Mouse (Mus musculus): Measurements from ENCODE around the gene Senp7.
A peak's percentile ranks its signal among the peaks of the same experiment; 100 is the strongest.

Gene Senp7

DNA sequence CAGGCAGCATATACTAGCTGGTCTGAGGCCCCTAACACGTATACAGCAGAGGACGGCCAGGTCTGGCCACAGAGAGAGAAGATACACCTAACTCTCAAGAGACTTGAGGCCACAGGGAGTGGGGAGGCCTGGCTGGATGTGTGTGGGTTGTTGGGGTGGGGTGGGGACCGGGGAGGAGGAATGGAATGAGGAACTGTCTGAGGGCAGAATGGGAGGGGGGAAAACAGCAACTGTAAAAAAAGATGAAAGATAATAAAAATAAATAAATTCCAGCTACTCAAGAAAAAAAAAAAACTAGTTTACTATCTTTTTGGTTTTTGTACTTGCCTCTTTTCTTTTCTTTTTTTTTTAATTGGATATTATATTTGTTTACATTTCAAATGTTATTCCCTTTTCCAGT, 91.8 kb downstream of the Senp7 start:
- no peak for DNase-seq

DNA sequence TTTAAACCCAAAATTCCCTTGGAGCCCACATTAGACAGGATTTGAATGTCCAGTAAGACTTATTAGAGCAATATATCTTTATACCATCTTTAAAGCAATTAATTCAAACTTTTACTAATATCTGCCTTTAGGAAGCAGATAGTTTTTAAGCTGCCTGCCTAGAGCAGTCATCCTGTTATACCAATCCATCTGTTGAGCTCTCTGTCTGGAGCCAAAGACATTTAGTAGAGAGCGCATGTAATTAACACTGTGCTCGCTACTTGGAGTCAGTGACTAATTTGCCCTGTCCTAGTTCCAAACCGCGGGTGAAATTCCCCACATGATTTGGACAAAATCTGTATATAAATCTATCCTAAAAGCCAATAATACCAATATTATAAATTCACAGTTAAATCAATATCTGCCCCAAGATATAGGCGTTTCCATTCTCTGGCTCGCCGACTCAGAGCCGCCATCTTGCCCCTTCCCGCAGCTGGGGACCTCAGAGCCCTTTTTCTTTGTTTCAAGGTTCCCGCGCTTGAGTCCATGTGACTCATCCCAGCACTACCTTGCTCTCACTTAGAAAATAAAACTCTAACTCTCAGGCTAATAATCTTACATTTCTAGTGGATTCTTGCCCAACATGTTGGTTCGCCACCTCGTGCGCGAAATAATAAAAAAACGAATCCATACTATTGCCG, 96.9 kb downstream of the Senp7 start:
- no peak for DNase-seq

DNA sequence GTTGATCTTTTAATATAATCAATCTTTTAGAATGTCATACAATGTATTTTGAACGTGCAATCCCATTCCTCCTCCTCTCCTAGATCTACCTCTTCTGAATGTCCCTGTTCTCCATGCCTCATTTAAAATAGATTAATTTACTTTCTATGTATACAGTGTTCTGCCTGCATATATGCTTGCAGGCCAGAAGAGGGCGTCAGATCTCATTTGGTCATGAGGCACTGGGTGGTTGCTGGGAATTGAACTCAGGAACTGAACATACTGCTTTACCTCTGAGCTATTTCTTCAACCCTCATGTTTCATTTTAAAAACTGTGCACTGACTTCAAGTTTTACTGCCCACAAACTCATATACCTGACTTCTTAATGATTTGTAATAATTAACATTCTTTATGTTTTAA, 99.5 kb downstream of the Senp7 start:
- no peak for DNase-seq

DNA sequence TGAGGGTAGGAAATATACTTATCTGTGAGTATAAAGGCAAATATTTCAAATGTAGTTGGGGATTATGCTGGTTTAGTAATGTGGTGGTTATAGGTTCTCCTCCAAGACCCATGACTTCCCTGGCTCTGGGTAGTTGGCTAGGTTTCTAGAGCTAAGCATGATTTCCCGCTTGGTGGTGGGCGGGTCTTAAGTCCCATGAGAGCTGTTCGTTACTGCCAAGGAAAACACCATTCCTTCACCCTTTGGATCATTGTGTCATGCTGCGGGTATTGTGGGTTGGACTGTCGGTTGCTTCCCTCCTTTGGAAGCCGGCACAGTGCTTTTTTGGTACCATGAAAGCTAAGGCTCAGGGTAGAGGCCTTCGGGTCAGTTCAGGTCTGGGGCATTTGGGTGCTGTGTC, 115.3 kb downstream of the Senp7 start:
- DNase-seq: peak; percentile 9 to 47

DNA sequence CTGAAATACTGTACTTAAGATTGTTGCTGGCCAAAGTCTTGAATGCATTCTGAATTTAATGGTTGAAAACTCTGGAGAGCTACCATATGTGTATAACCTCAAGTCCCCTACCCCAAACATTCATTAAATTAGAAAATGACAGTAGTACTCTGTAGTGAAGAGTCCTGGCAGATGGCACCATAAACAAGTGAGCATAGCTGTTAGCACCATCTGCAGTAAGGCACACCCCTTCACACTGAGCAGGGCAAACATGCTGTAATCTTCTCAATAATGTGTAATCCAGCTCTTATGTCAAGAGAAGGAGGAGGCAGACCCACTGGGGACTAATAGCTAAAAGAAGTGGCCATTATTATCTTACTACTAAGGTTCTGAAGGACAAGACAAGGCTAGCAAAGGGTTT, 122.1 kb downstream of the Senp7 start:
- no peak for DNase-seq

DNA sequence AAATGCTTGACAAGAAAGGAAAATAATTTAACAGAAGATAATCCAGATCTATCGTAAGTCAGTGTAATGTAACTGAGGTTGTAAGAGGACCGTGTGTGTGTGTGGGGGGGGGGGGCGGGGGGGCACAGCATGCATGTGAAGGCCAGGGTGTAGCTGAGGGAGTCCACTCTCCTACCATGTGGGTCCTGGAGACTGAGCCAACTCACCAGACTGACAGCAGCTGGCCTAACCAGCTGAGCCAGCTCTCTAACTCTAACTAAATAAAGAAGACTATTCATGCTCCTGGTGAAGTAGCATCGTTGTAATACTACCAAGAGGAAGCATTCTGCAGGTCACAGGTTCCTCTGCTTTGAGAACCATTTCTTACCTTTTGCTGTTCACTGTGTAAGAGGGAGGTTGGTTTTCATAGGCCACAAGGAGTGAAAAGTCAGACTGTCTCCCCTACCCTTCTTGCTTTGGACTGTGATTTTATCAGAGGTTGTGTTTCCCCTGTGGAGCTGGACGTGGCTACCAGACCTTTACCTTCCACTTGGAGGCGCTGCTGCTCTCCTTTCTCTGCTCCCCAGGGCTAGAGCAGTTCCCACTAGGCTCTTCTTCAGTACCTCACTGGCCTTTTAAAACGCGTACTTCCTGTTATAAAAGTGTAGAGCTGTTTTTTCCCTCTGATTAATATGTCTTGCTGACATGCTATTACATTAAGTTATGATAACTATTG, 127.9 kb downstream of the Senp7 start:
- DNase-seq: peak in 1 of 2 experiments; percentile 40

DNA sequence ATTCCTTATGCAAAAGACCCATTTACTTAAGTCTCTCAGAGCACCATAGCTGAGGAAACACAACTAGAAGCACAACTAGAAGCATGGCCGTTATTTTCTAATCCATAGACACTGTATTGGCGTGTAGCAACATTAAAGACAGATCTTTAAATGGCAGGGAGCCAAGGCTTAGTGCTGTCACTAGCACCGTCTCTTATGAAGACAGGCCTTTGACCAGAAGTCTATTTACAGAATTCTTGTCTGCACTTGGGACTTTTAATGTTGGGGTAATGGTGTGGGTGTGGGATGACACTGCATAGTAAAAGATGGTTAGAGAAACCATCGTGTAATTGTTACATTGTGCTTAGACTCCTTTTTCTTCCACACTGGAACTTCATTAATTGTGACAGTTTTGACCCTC, 138.7 kb downstream of the Senp7 start:
- DNase-seq: no peak

DNA sequence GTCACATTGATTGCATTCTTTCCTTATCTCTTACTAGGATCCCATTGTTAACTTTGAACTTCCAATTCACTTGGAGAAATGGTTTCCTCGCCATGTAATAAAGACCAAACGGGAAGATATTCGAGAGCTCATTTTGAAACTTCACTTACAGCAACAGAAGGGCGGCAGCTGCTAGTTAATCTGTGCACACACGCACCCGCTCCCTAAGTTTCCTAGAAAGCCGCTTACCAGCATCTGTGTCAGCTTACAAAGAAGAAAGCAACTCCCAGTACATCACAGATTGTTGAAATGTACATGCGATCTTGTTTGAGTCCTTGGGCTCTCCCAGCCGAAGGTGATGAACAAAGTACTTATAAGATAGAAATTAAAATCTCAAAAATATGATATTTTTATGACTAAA, 140.1 kb downstream of the Senp7 start:
- DNase-seq: no peak

DNA sequence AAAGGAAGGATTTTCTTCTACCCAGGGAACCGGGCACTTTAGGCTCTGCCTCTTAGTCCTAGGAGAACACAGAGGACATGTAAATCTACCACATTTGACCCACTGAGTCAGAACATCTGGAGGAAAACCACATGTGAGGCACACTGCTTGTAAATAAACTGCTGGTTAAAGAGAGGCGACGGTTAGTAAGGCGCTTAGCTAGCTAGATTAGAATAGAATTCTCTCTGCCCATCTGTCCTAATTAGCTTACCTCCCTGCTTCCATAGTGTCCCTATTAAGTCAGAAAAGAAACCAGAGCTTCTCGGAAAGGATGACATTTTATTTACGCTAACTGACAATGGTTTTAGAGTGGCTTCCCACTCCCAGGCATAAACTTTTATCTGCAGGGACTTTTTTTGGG, 155.9 kb downstream of the Senp7 start, which contains the start of gene Impg2:
Gene Impg2 (plus strand): TSS at position 263 of the 400 bp plus-strand sequence.
- DNase-seq: no peak

DNA sequence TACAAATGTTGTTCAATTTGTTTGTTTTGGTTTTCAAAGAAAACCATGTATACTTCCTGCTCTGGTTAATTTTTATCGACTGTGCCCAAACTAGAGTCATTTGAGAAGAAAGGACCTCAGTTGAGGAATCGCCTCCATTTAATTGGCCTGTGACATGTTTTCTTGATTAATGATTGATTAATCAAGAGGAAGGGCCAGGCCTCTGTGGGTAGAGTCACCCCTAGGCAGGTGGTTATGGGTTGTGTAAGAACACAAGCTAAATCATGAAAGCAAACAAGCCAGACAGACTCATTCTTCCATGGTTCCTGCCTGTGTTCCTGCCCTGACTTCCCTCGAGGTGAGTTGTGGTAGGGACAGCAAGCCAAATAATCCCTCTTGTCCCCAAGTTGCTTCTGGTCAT, 164.6 kb downstream of the Senp7 start:
- DNase-seq: no peak

DNA sequence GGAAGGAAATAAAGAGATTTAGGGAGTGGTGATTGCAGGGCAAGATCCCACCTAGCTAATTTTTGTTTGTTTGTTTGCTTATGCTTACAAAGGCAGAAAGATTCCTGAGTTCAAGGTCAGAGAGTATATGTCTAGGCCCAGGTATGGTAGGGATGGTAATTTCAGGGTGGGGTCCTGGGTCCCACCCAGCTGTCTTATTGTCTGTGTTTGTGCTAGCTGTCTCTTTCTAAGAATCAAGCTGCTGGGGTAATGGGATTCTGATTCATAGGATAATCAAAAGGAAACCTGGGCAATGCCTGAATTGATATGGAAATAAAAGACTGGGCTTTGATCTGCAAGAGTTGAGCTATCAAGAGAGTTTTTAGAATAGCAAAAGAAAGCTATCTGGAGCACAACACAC, 179.5 kb downstream of the Senp7 start:
- DNase-seq: no peak

DNA sequence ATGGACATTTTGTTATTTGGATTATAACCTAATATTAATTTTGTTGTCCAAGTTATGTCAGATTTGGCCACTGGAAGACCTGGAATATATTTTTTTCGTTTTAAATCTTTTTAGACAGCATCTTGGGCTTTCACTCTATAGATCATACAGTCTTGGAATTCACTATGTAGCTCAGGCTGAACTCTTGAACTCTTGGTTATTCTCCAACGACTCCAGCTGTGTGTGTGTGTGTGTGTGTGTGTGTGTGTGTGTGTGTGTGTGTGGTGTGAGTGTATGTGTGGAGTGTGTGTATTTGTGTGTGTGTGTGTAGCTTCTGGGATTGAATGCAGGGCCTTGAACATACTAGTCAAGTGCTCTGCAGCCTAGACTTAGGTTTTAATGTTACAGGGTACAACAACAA, 181.3 kb downstream of the Senp7 start:
- no peak for DNase-seq

DNA sequence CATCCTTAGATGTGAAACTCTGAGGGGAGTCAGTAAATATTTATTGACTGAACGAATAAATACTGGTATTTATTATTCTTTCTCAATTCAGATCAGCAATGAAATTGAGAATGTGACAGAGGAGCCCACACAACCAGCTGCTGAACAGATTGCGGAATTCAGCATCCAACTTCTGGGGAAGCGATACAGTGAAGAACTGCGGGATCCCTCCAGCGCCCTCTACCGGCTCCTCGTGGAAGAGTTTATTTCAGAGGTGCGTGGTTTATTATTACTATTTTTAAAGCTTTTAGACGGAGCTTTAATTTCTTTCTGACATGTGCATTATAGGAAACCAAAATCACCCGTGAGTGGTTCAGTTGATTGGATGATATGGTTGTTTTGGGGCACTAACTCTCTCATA, 183.2 kb downstream of the Senp7 start:
- DNase-seq: peak in 1 of 2 experiments; percentile 12

DNA sequence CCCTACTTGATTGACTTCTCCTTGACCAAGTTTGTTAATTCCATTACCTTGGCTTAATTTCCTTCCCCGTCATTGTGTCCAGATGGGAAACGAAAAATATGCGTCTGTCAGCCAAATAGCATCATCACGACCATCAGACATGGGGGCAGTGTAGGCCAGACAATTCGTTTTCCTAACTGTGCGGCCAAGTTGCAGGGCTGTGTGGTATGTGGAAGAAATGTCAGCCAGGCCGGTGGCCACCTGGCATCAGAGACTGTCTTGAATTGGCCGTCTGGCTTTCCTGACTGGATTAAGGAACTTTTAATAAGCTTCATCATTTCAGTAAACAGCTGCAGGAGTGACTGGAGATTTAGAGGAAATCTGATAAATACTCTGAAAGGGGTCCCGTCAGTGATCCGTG, 184.6 kb downstream of the Senp7 start:
- DNase-seq: no peak

Measured in kidney, postnatal 25 days (tissue).